Mouse (Mus musculus) midbrain, postnatal 0 days (tissue): ENCODE measurements around the gene Spp1. TPM values are rescaled to one million over a fixed set of nuclear protein-coding genes. Genes with fewer than 3 reads are reported as not detected.

ENCODE experiments used
- ATAC-seq: fragments of 200-750 bp; cut with Nextera tagmentation; 2 replicates; pipeline ENCODE4 v1.8.0; 2017; ENCODE audit warnings: moderate number of reproducible peaks, mild to moderate bottlenecking, moderate TSS enrichment, moderate library complexity; ENCODE audit not compliant: low FRiP score
- DNase-seq: peaks from one replicate; pipeline ENCODE4 v3.0.0-alpha.2; 2015; ENCODE audit warnings: low spot score
- H3K27ac ChIP-seq: fragments of 300-500 bp; sonication (generic); 2 replicates; pipeline ENCODE4 v1.5.1; 2014; ENCODE audit warnings: low read depth, mild to moderate bottlenecking, low read length, mixed read lengths
- H3K27me3 ChIP-seq: fragments of 300-500 bp; sonication (generic); 2 replicates; pipeline ENCODE4 v1.6.1; 2014; ENCODE audit warnings: low read length, control low read depth, mixed read lengths; ENCODE audit not compliant: insufficient read depth
- H3K36me3 ChIP-seq: fragments of 300-500 bp; sonication (generic); 2 replicates; pipeline ENCODE4 v1.6.1; 2014; ENCODE audit warnings: low read length, control low read depth, mixed read lengths; ENCODE audit not compliant: insufficient read depth
- H3K4me1 ChIP-seq: fragments of 300-500 bp; sonication (generic); 2 replicates; pipeline ENCODE4 v1.6.1; 2014; ENCODE audit warnings: mild to moderate bottlenecking, control low read depth, antibody characterized with exemption, low read length, mixed read lengths; ENCODE audit not compliant: insufficient read depth
- H3K4me2 ChIP-seq: fragments of 300-500 bp; sonication (generic); 2 replicates; pipeline ENCODE4 v1.6.1; 2014; ENCODE audit warnings: low read depth, mild to moderate bottlenecking, low read length, mixed read lengths; ENCODE audit not compliant: poor library complexity, severe bottlenecking
- H3K4me3 ChIP-seq: fragments of 300-500 bp; sonication (generic); 2 replicates; pipeline ENCODE4 v1.5.1; 2014; ENCODE audit warnings: low read depth, mild to moderate bottlenecking, low read length, moderate library complexity
- H3K9ac ChIP-seq: fragments of 300-500 bp; sonication (generic); replicated peaks from 2 replicates; pipeline ENCODE4 v1.6.1; 2014; ENCODE audit warnings: mild to moderate bottlenecking, low read length, moderate library complexity, mixed read lengths; ENCODE audit not compliant: poor library complexity, severe bottlenecking
- H3K9me3 ChIP-seq: fragments of 300-500 bp; sonication (generic); 2 replicates; pipeline ENCODE4 v1.6.1; 2016; ENCODE audit warnings: low read length, control low read depth
- CTCF ChIP-seq: IDR thresholded peaks from 2 replicates; pipeline ENCODE4 v1.5.1; 2016; ENCODE audit warnings: antibody characterized with exemption, mild to moderate bottlenecking
- WGBS: fragments of 180-500 bp; shearing (Covaris S2); extraction: QIAGEN DNeasy Blood & Tissue Kit; methylation state at CpG from one replicate; pipeline ENCODE4 v1.1.7; 2014; 5-methylcytosine and 5-hydroxymethylcytosine counted together
- polyA plus RNA-seq: library from polyadenylated mRNA; unstranded; fragments of >200 nt; fragmentation: Nextera tagmentation; extraction: Ambion mirVana; gene quantifications from 2 replicates; pipeline ENCODE4 v1.2.1, GENCODE M21; 2015
- total RNA-seq: library from RNA; depleted of rRNA; stranded (reverse); fragments of >200 nt; gene quantifications from 2 replicates; pipeline ENCODE4 v1.2.3, GENCODE M21; 2014

Gene Spp1
- total and polyA plus RNA-seq, 2 experiments from 2014 or later: 18.4 to 31.2 TPM

DNA sequence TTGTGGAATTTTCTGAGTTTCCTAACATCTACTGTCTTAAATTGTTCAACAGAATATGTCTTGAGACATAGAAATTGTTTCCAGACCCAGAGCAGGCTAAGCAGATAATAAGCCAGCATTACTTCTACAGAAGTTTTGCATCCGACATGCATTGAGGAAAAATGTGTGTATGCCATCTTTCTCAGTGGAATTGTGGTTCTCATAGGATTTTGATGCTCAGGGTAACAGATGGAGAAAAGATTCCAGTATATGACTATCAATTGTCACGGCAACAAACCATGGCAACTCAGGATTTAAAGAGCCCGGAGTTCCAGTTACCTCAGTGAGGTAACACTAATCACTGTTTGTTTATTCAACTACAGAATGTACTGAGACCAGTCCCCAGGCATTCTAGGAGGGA, 29.9 kb upstream of the Spp1 start:
- DNase-seq: no peak
- Histone ChIP-seq H3K27ac (no peak overlapping the region), H3K36me3 (no peaks in the 10 kb centered on the region), H3K4me2 (no peak overlapping the region), H3K27me3 (no peaks in the 10 kb centered on the region), H3K9me3 (no peaks in the 10 kb centered on the region), H3K4me3 (no peak overlapping the region), H3K9ac (no peak overlapping the region), H3K4me1 (peaks cover 8% of the 10 kb centered on the region; the same call in 1 of the 2 replicates)
- ATAC-seq: no peak
- WGBS: 72% methylated on average over 3 of the region's 3 CpGs
- no peak for TF ChIP-seq CTCF

DNA sequence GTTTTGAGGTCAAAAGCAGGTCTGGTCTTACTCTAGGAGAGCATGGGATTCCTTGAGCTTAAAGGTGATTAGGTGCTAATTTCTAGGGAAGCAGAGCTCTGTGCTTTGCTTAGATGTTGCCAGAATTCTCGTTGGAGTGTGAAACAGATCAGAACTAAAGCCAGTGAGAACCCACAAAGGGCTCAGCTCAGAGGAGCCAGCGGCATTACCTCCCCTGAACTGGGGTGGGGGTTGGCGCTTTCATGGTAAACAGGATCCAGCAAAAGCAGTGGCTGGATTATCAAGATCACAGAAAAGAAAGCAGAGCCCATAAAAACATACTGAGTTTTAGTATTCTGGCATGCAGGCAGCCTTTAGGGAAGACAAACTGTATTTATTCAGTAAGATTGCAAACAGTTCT, 28.2 kb upstream of the Spp1 start:
- Histone ChIP-seq H3K27me3 (no peaks in the 10 kb centered on the region), H3K9me3 (no peaks in the 10 kb centered on the region), H3K4me3 (no peak overlapping the region), H3K27ac (no peak overlapping the region), H3K36me3 (no peaks in the 10 kb centered on the region), H3K4me1 (peaks cover 8% of the 10 kb centered on the region; the same call in 1 of the 2 replicates), H3K4me2 (no peak overlapping the region), H3K9ac (no peak overlapping the region)
- ATAC-seq (no peak), DNase-seq (no peak)
- no peak for TF ChIP-seq CTCF
- 17% methylated on average over 3 of the region's 3 CpGs for WGBS

GRCm38 (mm10) chr5:104407541-104408231, 27.2 kb upstream of the Spp1 start:
- 74% methylated on average over 2 of the region's 2 CpGs for WGBS
- H3K4me3 ChIP-seq: no peak overlapping the region
- 0 out of 2 replicates have a peak overlapping the region, but pooled peaks have one; percentile 26 for H3K27ac ChIP-seq
- H3K36me3 ChIP-seq: no peaks in the 10 kb centered on the region
- peaks cover 8% of the 10 kb centered on the region; the same call in 1 of the 2 replicates for H3K4me1 ChIP-seq
- H3K4me2 ChIP-seq: no peak overlapping the region
- H3K27me3 ChIP-seq: no peaks in the 10 kb centered on the region
- ATAC-seq (no peak), DNase-seq (no peak)
- H3K9ac ChIP-seq: no peak overlapping the region
- H3K9me3 ChIP-seq: no peaks in the 10 kb centered on the region
- no peak for TF ChIP-seq CTCF

DNA sequence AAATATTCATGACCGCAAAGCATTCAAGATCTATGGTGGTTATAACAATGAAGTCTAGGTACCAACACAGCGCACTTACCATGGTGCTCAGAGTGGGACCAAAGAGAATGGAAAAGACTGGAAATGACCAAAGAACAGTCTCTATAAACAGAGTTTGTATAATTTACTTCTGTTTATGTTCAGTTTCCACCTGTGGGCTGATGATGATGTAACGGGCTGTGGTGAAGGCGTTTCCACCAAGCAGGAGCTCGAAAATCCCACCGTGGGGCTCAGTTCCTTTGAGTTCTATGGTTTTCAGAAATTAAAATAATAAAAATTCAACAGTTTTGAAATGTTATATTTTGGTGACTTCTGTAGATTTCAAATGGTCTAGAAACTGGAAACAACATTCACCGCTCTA, 26.4 kb upstream of the Spp1 start:
- no peaks in the 10 kb centered on the region for H3K27me3 ChIP-seq
- DNase-seq: no peak
- H3K27ac ChIP-seq: no peak overlapping the region
- no peaks in the 10 kb centered on the region for H3K9me3 ChIP-seq
- no peak overlapping the region for H3K4me3 ChIP-seq
- H3K4me2 ChIP-seq: no peak overlapping the region
- peaks cover 8% of the 10 kb centered on the region; the same call in 1 of the 2 replicates for H3K4me1 ChIP-seq
- no peaks in the 10 kb centered on the region for H3K36me3 ChIP-seq
- no peak for TF ChIP-seq CTCF
- WGBS: 98% methylated on average over 7 of the region's 7 CpGs
- ATAC-seq: no peak
- H3K9ac ChIP-seq: no peak overlapping the region

DNA sequence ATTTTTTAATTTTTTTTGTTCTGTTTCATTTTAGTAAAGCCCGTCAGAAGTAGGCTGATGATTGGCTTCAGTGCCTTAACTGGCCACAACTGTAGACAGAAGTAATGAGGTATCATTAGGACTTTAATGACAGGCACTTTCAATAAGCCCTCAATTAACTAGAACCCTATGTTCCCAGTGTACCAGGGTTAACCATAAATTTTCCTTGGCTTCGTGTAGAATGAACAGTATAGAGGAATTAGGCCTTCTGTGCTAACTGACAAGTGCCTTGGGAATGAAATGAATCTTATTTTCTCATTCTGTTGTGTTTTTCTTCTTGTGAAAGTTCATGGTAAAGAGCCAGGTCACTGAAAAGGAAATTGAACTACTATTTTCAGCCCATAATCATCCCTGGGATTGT, 18.9 kb upstream of the Spp1 start:
- DNase-seq (no peak), ATAC-seq (no peak)
- no peak overlapping the region for H3K9ac ChIP-seq
- no peaks in the 10 kb centered on the region for H3K9me3 ChIP-seq
- no peak overlapping the region for H3K4me3 ChIP-seq
- no peak overlapping the region for H3K4me2 ChIP-seq
- no peaks in the 10 kb centered on the region for H3K36me3 ChIP-seq
- WGBS: 82% methylated on average over 2 of the region's 2 CpGs
- no peaks in the 10 kb centered on the region for H3K27me3 ChIP-seq
- H3K27ac ChIP-seq: no peak overlapping the region
- no peak for TF ChIP-seq CTCF
- no peaks in the 10 kb centered on the region for H3K4me1 ChIP-seq

DNA sequence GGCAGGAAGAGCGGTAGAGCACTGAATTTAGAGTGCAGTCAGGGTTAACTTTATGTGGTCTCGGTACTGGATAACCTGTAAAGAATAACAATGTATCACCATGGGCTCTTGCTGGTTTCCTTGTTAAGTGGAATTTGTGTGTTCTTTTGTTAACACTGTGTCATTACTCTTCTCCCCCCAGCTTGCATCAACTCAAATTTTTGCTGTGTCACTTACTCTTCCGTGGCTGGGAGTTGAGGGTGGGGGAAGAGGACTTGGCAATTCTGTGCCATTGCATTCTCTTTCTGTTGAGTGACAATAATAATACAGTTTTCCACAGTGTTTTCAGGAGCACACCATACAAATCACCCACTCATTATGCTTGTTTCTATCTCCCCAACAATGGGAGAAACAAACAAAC, 17.9 kb upstream of the Spp1 start:
- Histone ChIP-seq H3K27me3 (no peaks in the 10 kb centered on the region), H3K27ac (no peak overlapping the region), H3K4me1 (no peaks in the 10 kb centered on the region), H3K4me2 (no peak overlapping the region), H3K9ac (no peak overlapping the region), H3K4me3 (no peak overlapping the region), H3K9me3 (no peaks in the 10 kb centered on the region), H3K36me3 (no peaks in the 10 kb centered on the region)
- ATAC-seq (no peak), DNase-seq (no peak)
- WGBS: 83% methylated on average over 3 of the region's 3 CpGs
- no peak for TF ChIP-seq CTCF
